Mouse (Mus musculus) cortical plate, adult 2 months (tissue): ENCODE measurements around the gene Tcp11.

ENCODE experiments used
- CTCF ChIP-seq: fragments of 200-500 bp; IDR thresholded peaks from 2 replicates; pipeline ENCODE4 v1.5.1; 2011; ENCODE audit warnings: mild to moderate bottlenecking, control low read depth, low read length; ENCODE audit not compliant: insufficient read depth; ENCODE audit errors: extremely low read depth
- POLR2A ChIP-seq: fragments of 200-500 bp; IDR thresholded peaks from 2 replicates; pipeline ENCODE4 v1.6.1; 2011; ENCODE audit warnings: mild to moderate bottlenecking, low read length, control low read depth; ENCODE audit not compliant: insufficient read depth; ENCODE audit errors: extremely low read depth

DNA sequence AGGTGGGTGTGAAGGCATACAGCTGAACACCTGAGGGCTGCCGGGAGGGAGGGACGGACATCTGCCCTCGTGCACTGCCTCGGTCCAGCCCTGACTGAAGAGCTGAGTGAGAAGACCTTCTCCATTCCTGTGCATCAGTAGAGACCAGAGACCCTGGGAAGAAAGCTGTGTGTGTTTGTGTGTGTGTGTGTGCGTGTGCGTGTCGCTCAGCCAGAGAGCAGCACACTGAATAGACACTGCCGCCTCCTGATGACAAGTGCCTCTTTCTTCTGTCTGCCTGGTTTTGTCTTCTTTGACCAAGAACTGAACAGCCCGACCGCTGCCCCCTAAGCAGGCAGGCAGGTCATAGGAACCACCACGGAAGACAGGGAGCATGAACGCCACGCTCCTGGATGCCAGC lies 39.1 kb downstream of the Tcp11 start:
- TF ChIP-seq POLR2A (no peak), CTCF (no peak)
